Mouse (Mus musculus) ovary, postnatal 36 days (tissue): ENCODE measurements around the gene Tln2.

ENCODE experiments used
- DNase-seq: peaks from one replicate; pipeline ENCODE4 v3.0.0; 2022; ENCODE audit warnings: low spot score, mixed read lengths

Tln2 gene

DNA sequence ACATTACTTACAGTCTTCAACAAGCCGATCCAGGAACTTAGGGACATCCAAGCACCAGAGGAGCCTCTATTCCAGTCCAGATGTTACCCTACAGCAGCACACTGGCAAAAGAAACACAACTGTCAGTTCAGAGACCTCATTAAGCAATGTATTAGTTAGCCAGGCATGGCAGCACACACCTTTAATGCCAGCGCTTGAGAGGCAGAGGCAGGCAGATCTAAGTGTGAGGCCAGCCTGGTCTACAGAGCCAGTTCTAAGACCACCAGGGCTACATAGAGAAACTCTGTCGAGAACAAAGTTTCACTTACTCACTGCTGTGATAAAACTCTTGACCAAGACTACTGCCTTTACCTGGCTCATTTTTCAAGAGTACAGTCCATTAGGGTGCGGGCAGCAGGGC lies at the start of gene Tln2:
TSS of gene Tln2 (minus strand) at position 101 of the 400 bp plus-strand sequence.
- no peak for DNase-seq

DNA sequence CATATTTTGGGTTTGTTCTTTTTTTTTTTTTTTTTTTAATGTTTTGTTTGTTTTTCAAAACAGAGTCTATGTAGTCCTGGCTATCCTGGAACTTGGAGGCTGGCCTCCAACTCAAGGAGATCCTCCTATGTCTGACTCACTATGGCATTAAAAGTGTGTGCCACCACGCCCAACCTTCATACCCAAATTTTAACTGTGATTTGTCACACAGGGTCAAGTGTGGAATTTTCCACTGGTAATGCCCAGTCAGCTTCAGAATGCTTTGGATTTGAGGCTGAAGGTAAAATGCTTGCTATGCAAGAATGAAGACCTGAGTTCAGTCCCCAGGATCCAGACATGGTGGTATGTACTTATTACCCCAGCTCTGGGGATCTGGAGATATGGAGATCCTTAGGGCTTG lies 49.7 kb upstream of the Tln2 start:
- DNase-seq, result no peak

DNA sequence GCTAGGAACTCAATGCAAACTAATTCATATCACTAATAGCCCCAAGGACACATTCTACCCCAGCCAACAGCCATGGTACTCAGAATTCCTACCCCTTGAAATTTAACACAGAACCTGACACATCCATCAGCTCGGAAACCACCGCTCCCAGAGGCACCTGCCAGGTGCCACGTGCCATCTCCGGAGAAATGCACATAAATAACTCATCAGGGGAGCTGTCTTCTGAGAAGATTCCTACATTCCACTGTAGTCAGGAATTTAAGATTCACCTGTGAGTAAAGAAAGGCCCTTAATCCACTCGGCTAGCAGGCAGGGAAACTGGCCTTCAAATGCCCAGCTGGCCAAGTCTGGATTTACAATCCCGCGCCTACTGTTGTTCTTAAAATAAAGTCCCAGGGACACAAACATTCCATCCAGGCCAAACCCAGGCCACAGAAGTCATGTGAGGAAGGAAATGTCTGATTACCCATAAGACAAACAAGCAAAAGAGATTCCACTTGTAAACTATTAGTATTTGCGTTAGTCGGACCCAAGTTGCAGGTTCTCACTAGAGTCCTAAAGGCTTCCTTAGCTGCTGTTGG lies 48.4 kb upstream of the Tln2 start:
- DNase-seq, result no peak

GRCm38 (mm10) chr9:67607268-67607667 lies 47.8 kb upstream of the Tln2 start:
- DNase-seq, result no peak

- no peak for DNase-seq
Measured at GRCm38 (mm10) chr9:67605867-67606435, 46.4 kb upstream of the Tln2 start.

- no peak for DNase-seq
Measured at GRCm38 (mm10) chr9:67604940-67605339, 45.4 kb upstream of the Tln2 start.

DNA sequence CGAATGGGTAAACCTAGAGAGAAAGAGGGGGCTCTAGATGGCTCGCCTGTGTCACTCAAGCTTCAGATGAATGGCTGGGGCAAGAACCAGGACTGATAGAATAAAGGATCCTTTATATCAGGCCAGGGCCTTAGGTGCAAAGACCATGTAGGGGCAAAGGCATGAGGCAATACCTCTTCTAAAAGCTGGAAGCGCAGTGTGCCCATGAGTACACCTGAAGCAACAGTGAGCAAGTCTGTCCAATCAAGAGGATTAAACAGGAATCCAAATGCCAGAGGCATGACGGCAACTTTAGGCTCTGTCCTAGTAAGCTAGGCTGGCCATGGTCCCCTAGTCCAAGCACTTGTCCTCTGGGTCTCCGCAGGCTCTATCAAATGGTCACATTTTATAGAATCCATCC lies 42.8 kb upstream of the Tln2 start:
- DNase-seq, result no peak

GRCm38 (mm10) chr9:67595221-67595620 lies 35.7 kb upstream of the Tln2 start:
- DNase-seq, result no peak

DNA sequence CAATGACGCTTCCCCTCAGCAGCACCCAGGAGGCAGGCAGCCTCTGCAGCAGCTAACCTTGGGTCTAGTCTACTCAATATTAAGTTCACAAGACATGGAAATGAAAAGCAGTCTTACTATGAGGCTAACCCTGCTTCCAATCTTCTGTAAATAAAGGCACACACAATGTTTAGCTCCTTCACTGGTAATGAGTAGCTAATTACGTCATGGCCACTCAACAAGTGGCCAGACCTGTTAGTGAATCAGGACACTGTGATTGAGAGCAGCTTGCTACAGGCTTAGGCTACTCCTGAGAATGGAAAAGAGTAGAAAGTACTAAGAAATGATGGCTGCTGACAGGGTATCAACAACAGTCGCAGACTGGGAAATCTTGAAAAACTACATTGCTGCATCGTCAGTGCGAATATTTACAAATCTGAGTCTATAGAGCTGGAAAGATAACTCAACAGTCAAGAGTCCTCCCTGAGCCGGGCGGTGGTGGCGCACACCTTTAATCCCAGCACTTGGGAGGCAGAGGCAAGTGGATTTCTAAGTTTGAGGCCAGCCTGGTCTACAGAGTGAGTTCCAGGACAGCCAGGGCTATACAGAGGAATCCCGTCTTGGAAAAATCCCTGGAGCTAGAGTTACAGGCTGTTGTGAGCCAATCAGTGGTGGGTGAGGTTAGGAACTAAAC lies 34.1 kb upstream of the Tln2 start:
- DNase-seq, result no peak

GRCm38 (mm10) chr9:67592726-67593125 lies 33.2 kb upstream of the Tln2 start:
- no peak for DNase-seq

GRCm38 (mm10) chr9:67587111-67587510 lies 27.6 kb upstream of the Tln2 start:
- no peak for DNase-seq

DNA sequence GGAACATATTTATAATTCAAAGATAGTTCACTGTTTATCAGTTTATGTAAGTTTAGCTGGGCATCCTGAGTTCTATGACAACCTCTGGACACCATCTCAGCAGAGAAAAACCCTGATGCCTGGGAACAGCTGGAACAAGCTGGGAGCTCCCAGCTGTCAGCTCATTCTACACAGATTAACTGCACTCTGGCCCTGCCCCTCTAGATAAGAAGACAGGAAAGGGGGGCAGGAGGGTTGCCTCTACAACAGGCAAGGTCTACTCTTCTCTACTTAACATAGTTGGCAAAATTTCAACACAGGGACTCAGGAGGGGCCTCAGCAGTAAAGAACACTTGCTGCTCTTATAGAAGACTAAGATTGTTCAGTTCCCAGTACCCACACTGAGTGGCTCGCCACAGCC lies 27.0 kb upstream of the Tln2 start:
- no peak for DNase-seq

GRCm38 (mm10) chr9:67584871-67585270 lies 25.4 kb upstream of the Tln2 start:
- DNase-seq, result peak; percentile 6

GRCm38 (mm10) chr9:67581581-67582280 lies 22.2 kb upstream of the Tln2 start:
- no peak for DNase-seq

GRCm38 (mm10) chr9:67579541-67579940 lies 20.0 kb upstream of the Tln2 start:
- DNase-seq, result no peak

DNA sequence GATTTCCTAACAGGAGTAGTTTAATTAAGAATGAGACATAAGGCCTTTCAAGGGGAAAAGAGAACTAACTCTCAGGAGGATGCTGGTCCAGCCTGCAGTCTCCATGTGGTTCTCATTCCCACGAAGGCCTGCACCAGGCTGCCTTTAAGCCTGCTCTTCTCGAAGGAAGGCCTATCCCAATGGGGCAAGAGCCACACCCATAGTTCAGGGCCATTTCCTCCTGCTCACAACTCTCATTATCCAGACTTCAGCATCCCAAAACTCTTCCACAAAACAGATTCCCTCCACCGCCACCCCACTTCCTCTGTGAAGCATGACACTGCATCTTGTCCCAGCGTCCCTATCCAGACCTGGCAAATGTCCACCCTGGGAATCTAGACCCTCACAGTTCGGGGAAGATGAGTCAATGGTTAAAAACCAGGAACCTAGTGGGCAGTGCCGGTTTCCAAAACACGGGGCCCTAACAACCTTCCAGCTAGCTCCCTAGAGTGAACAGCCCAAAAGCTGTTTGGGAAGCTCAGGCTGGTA lies 15.3 kb upstream of the Tln2 start:
- no peak for DNase-seq

DNA sequence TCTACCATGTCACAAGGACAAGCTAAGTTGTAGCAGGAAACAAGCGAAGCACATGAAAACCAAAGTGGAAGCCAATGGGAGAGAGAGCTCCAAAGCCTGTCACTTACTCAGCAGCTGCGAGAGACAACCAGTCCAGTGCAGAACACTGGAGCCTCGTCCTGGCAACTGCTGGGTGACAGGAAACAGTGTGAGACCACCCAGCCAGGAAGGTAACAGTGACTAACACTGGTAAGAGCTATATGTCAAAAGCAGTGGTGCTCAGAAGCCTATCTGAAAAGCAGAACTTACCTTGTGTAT lies 14.1 kb upstream of the Tln2 start:
- no peak for DNase-seq

DNA sequence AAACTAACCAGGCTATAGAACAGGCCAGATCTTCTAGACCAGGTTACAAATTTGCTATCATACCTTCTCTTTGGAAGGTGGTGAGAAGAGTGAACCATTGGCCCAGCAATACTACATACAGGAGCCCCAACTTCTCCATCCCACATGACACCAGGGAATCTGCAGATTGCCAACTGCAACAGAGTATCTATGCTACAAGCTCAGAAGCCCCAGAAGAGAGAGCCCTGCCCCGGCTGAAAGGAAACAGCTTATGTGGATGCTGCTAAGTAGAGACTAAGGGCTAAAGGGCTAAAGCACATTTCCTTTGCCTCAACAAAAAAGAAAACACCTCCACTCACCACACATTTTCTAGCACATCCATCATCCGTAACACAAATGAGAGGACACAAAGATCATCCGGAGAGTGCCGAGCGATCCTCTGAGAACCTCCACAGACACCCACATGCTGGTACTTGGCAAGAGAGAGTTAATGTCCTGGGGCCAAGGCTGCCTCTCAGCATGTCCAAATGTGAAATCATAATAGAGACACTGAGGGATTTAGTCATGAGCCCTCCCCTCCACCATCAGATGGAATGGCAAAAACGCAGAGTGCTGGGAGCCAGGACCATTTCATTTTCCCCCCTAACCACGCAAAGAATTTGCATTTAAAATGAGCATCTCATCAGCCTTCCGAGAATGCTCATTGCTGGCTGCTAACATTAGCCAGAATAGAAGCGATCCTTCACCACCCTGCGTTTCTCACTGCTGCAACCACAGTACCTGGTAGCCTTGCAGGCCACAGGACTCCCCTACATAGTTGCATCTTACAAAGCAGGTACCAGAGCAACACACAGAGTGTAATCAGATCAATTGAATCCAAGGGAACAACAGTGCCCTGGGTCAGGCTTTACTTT lies 13.5 kb upstream of the Tln2 start:
- DNase-seq, result no peak

- DNase-seq, result no peak
Measured at GRCm38 (mm10) chr9:67565801-67566258, 6.3 kb upstream of the Tln2 start.

GRCm38 (mm10) chr9:67549811-67550501 lies 9.5 kb downstream of the Tln2 start:
- no peak for DNase-seq

- peak; percentile 29 for DNase-seq
Measured at GRCm38 (mm10) chr9:67549332-67549731, 10.2 kb downstream of the Tln2 start.
